ENCODE assay signal across 8 mouse cellular contexts in genomic region chr7:141468522-141469211, GRCm38 (mm10). TPM values are rescaled to one million over a fixed set of nuclear protein-coding genes. Genes with fewer than 3 reads are reported as not detected.
DNase-seq lines count a peak whose midpoint lies in the region; ATAC-seq and TF ChIP-seq lines count a peak whose summit lies in the region.

No protein-coding gene starts in this region.

- peak overlapping the region; percentile 75 for H3K4me2 ChIP-seq in embryonic facial prominence, embryonic 15.5 days (replicated peaks)
- H3K4me2 ChIP-seq in heart, postnatal 0 days (ENCODE audit: low read depth, low read length) = peak overlapping the region; percentile 66

- DNase-seq in layer of hippocampus, adult 9-11 months = peak; percentile 70
- no peak for DNase-seq in layer of hippocampus, adult 9-10 months (ENCODE audit: low spot score)
- DNase-seq in adrenal gland, adult 8-10 months = peak; percentile 85
- peak; percentile 93 for DNase-seq in heart, postnatal 0 days (ENCODE audit: low spot score)
- peak; percentile 78 to 87 for DNase-seq in kidney, postnatal 25 days
- peak; percentile 81 to 84 for DNase-seq in lung, postnatal 4 days
- peak; percentile 78 to 79 for DNase-seq in spleen, postnatal 36 days (ENCODE audit: low spot score in 2 of 2)

- H3K9ac ChIP-seq in embryonic facial prominence, embryonic 15.5 days = peak overlapping the region; percentile 52
- peak overlapping the region; percentile 71 for H3K9ac ChIP-seq in heart, postnatal 0 days (replicated peaks; ENCODE audit: low read depth, low read length)

- peaks cover 61% of the 10 kb centered on the region for H3K4me1 ChIP-seq in embryonic facial prominence, embryonic 15.5 days
- peaks cover 23% of the 10 kb centered on the region for H3K4me1 ChIP-seq in heart, postnatal 0 days (ENCODE audit: control insufficient read depth, insufficient read depth)

- peak; percentile 50 for ATAC-seq in embryonic facial prominence, embryonic 15.5 days (ENCODE audit: insufficient number of reproducible peaks, low FRiP score, low TSS enrichment, low read depth)
- peak; percentile 70 for ATAC-seq in heart, postnatal 0 days (ENCODE audit: insufficient read depth, low read depth)

- H3K27me3 ChIP-seq in embryonic facial prominence, embryonic 15.5 days = peaks cover 25% of the 10 kb centered on the region
- peaks cover 11% of the 10 kb centered on the region; the same call in 1 of the 2 replicates for H3K27me3 ChIP-seq in heart, postnatal 0 days (ENCODE audit: control insufficient read depth, insufficient read depth, low read length)

- WGBS in embryonic facial prominence, embryonic 15.5 days = 4% methylated on average over 8 of the region's 8 CpGs
- 0% methylated on average over 8 of the region's 8 CpGs for WGBS in heart, postnatal 0 days

- TF ChIP-seq CTCF in heart, postnatal 0 days (IDR thresholded peaks at IDR 0.05; ENCODE audit: low read depth) = peak; percentile 56

- TF ChIP-seq EP300 in heart, postnatal 0 days (IDR thresholded peaks at IDR 0.05; ENCODE audit: low read depth) = no peak

- peak overlapping the region; percentile 92 for H3K27ac ChIP-seq in embryonic facial prominence, embryonic 15.5 days (replicated peaks)
- H3K27ac ChIP-seq in heart, postnatal 0 days (ENCODE audit: low read depth) = peak overlapping the region; percentile 97

- H3K4me3 ChIP-seq in embryonic facial prominence, embryonic 15.5 days (replicated peaks) = peak overlapping the region; percentile 79
- H3K4me3 ChIP-seq in heart, postnatal 0 days (ENCODE audit: low read depth, low read length) = peak overlapping the region; percentile 63

- H3K9me3 ChIP-seq in embryonic facial prominence, embryonic 15.5 days (replicated peaks) = no peaks in the 10 kb centered on the region
- H3K9me3 ChIP-seq in heart, postnatal 0 days (replicated peaks; ENCODE audit: control insufficient read depth, low read length) = no peaks in the 10 kb centered on the region

- H3K36me3 ChIP-seq in embryonic facial prominence, embryonic 15.5 days = peaks cover 33% of the 10 kb centered on the region
- H3K36me3 ChIP-seq in heart, postnatal 0 days (replicated peaks; ENCODE audit: control insufficient read depth, insufficient read depth, low read length) = peaks cover 32% of the 10 kb centered on the region

RNA-seq across cellular contexts. Expression of gene Cd151, which starts 1.5 kb away (rescaled TPM):
- total RNA-seq in adrenal gland, adult 8-10 months (2022) = 100 to 1,000 TPM; 323 to 455 (median 409) TPM
- 23.9 and 26.5 TPM in 2 replicates for polyA plus RNA-seq in embryonic facial prominence, embryonic 15.5 days (2015; fragmentation: Nextera tagmentation; extraction: Ambion mirVana)
- 288 and 323 TPM in 2 replicates for total RNA-seq in heart, postnatal 0 days (2014; rRNA removed; ENCODE audit: low replicate concordance)
- 37.8 and 39.7 TPM in 2 replicates for polyA plus RNA-seq in heart, postnatal 0 days (2015; fragmentation: Nextera tagmentation; extraction: Ambion mirVana)

RNA-seq across cellular contexts. Expression of gene Polr2l, which starts 6.3 kb away (rescaled TPM):
- 100 to 1,000 TPM in 3 of 4 experiments, 10 to 100 TPM in 1; 99.4 to 147 (median 129) TPM for total RNA-seq in adrenal gland, adult 8-10 months (2022)
- polyA plus RNA-seq in embryonic facial prominence, embryonic 15.5 days (2015; fragmentation: Nextera tagmentation; extraction: Ambion mirVana) = 63.9 and 66.4 TPM in 2 replicates
- 17.4 and 32.3 TPM in 2 replicates for total RNA-seq in heart, postnatal 0 days (2014; rRNA removed; ENCODE audit: low replicate concordance)
- 77.6 and 81.3 TPM in 2 replicates for polyA plus RNA-seq in heart, postnatal 0 days (2015; fragmentation: Nextera tagmentation; extraction: Ambion mirVana)

RNA-seq across cellular contexts. Expression of gene Tspan4, which starts 6.4 kb away (rescaled TPM):
- 100 to 1,000 TPM in 2 of 4 experiments, 10 to 100 TPM in 2; 89.1 to 191 (median 124) TPM for total RNA-seq in adrenal gland, adult 8-10 months (2022)
- polyA plus RNA-seq in embryonic facial prominence, embryonic 15.5 days (2015; fragmentation: Nextera tagmentation; extraction: Ambion mirVana) = 60.8 and 67.9 TPM in 2 replicates
- total RNA-seq in heart, postnatal 0 days (2014; rRNA removed; ENCODE audit: low replicate concordance) = 84.2 and 87.8 TPM in 2 replicates
- polyA plus RNA-seq in heart, postnatal 0 days (2015; fragmentation: Nextera tagmentation; extraction: Ambion mirVana) = 72.2 and 72.3 TPM in 2 replicates

RNA-seq across cellular contexts. Expression of gene Cracr2b, which starts 7.8 kb away (rescaled TPM):
- 10 to 100 TPM; 11.7 to 21.1 (median 18.7) TPM for total RNA-seq in adrenal gland, adult 8-10 months (2022)
- polyA plus RNA-seq in embryonic facial prominence, embryonic 15.5 days (2015; fragmentation: Nextera tagmentation; extraction: Ambion mirVana) = 21.6 and 26.9 TPM in 2 replicates
- total RNA-seq in heart, postnatal 0 days (2014; rRNA removed; ENCODE audit: low replicate concordance) = 6.2 and 134 TPM in 2 replicates
- polyA plus RNA-seq in heart, postnatal 0 days (2015; fragmentation: Nextera tagmentation; extraction: Ambion mirVana) = 23.9 and 24.2 TPM in 2 replicates

RNA-seq across cellular contexts. Expression of gene Pnpla2, which starts 13.7 kb away (rescaled TPM):
- total RNA-seq in adrenal gland, adult 8-10 months (2022) = 100 to 1,000 TPM; 256 to 532 (median 452) TPM
- 22.2 and 27.9 TPM in 2 replicates for polyA plus RNA-seq in embryonic facial prominence, embryonic 15.5 days (2015; fragmentation: Nextera tagmentation; extraction: Ambion mirVana)
- 47.9 and 63.8 TPM in 2 replicates for total RNA-seq in heart, postnatal 0 days (2014; rRNA removed; ENCODE audit: low replicate concordance)
- 157 and 159 TPM in 2 replicates for polyA plus RNA-seq in heart, postnatal 0 days (2015; fragmentation: Nextera tagmentation; extraction: Ambion mirVana)
